Mouse (Mus musculus) brain, adult 2 months (tissue): Measurements from ENCODE around the gene 1700020L24Rik.
A peak's percentile ranks its signal among the peaks of the same experiment; 100 is the strongest.

Experiments
- DNase-seq: peaks from one replicate; pipeline ENCODE4 v3.0.0; 2011; ENCODE audit warnings: low read depth, low spot score

Gene 1700020L24Rik

GRCm38 (mm10) chr11:83440081-83441064 lies 2.9 kb downstream of the 1700020L24Rik start:
- DNase-seq, result peak; percentile 97

GRCm38 (mm10) chr11:83441235-83441634 lies 3.8 kb downstream of the 1700020L24Rik start:
- peak; percentile 87 for DNase-seq

- peak; percentile 82 for DNase-seq
Observed at GRCm38 (mm10) chr11:83442596-83443267, 5.3 kb downstream of the 1700020L24Rik start.

- DNase-seq, result no peak
Observed at GRCm38 (mm10) chr11:83443824-83444223, 6.3 kb downstream of the 1700020L24Rik start.

- DNase-seq, result no peak
Observed at GRCm38 (mm10) chr11:83445001-83445400, 7.5 kb downstream of the 1700020L24Rik start.

- DNase-seq, result no peak
Observed at GRCm38 (mm10) chr11:83447612-83448011, 10.1 kb downstream of the 1700020L24Rik start.

- no peak for DNase-seq
Observed at GRCm38 (mm10) chr11:83448021-83448926, 10.8 kb downstream of the 1700020L24Rik start.

- no peak for DNase-seq
Observed at GRCm38 (mm10) chr11:83448927-83449236, 11.4 kb downstream of the 1700020L24Rik start.

GRCm38 (mm10) chr11:83449298-83449697 lies 11.8 kb downstream of the 1700020L24Rik start:
- DNase-seq, result no peak

- DNase-seq, result no peak
Observed at GRCm38 (mm10) chr11:83450550-83450949, 13.1 kb downstream of the 1700020L24Rik start.

- DNase-seq, result no peak
Observed at GRCm38 (mm10) chr11:83451281-83451680, 13.8 kb downstream of the 1700020L24Rik start.

GRCm38 (mm10) chr11:83454548-83454947 lies 17.1 kb downstream of the 1700020L24Rik start:
- no peak for DNase-seq

GRCm38 (mm10) chr11:83455608-83456007 lies 18.1 kb downstream of the 1700020L24Rik start:
- DNase-seq, result no peak

- no peak for DNase-seq
Observed at GRCm38 (mm10) chr11:83457257-83457656, 19.8 kb downstream of the 1700020L24Rik start.

- DNase-seq, result peak; percentile 16
Observed at GRCm38 (mm10) chr11:83457912-83458601, 20.6 kb downstream of the 1700020L24Rik start.

- no peak for DNase-seq
Observed at GRCm38 (mm10) chr11:83461462-83462027, 24.1 kb downstream of the 1700020L24Rik start.

- peak; percentile 13 for DNase-seq
Observed at GRCm38 (mm10) chr11:83462711-83463244, 25.3 kb downstream of the 1700020L24Rik start, which contains the start of gene Mmp28. Gene Mmp28 (minus strand): TSS chr11:83463071.

GRCm38 (mm10) chr11:83465976-83466375 lies 28.5 kb downstream of the 1700020L24Rik start:
- peak; percentile 94 for DNase-seq

GRCm38 (mm10) chr11:83467120-83467652 lies 29.7 kb downstream of the 1700020L24Rik start:
- DNase-seq, result peak; percentile 68

- peak; percentile 80 for DNase-seq
Observed at GRCm38 (mm10) chr11:83468765-83469164, 31.3 kb downstream of the 1700020L24Rik start.
